Mouse (Mus musculus): Measurements from ENCODE around the gene Rfpl4b.
A peak's percentile ranks its signal among the peaks of the same experiment; 100 is the strongest.
"Not testable (repeated sequence)": the region's sequence is repeated elsewhere in the genome, so short reads cannot be mapped to it uniquely, and the experiment has no call there.

Gene Rfpl4b

DNA sequence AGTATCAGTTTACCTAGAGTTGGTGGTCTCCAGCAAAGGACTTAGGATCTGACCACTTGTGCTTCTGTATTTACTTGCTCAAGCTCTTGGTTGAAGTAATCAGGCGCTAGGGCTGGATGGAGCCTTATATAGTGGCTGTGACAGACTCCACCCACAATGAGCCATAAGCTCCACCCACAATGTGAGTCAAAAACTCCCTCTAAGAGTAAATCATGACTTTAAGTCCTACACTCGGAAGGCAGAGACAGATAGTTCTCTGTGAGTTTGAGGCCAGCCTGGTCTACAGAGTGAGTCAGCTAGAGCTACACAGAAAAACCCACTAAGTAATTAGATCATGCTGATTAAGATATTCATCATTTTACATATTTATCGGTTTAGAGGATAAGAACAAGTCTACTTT is at the start of gene Rfpl4b:
Gene Rfpl4b (minus strand): TSS at position 101 of the 400 bp plus-strand sequence.
- no peak for DNase-seq (ENCODE audit: low spot score in 2 of 2)

DNA sequence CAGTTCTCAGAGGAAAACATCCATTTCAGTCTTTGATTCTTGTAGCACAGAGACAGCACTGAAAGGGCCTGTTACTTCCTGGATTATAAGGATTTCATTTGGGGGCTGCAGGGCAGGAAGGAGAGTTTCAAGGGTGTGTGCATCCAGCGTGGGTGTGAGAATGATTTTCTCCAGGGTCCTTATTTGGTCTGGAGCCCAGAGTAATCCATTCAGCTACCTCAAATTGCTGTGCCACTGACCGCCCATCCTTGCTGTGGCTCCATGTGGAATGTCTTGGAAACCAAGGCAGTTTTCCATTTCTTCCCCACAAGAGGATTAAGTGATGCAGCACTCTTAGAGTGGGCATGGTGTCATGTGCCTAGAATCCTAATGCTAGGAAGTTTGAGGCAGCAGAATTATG is 33.6 kb upstream of the Rfpl4b start:
- DNase-seq (ENCODE audit: low spot score in 2 of 2), result no peak

DNA sequence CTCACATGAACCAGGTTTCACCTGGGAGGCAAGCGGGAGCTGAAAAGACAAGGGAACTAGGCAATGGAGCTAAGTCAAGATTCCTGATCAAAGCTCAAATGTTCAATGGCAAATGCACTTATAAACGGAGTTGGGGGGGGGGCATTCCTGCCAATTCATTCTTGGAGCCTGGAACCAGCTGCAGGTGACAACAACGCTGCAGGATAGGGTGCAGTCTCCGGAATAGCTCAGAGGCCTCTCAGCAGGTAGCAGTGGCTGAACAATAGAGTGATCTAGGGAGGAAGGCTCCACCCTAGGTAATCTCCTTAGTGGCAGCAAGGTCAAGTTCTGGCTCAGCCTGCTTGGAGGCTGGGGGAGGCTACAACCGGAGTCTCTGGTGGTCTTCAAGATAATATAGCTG is 28.4 kb upstream of the Rfpl4b start:
- DNase-seq (ENCODE audit: low spot score in 2 of 2), result not testable (repeated sequence)

DNA sequence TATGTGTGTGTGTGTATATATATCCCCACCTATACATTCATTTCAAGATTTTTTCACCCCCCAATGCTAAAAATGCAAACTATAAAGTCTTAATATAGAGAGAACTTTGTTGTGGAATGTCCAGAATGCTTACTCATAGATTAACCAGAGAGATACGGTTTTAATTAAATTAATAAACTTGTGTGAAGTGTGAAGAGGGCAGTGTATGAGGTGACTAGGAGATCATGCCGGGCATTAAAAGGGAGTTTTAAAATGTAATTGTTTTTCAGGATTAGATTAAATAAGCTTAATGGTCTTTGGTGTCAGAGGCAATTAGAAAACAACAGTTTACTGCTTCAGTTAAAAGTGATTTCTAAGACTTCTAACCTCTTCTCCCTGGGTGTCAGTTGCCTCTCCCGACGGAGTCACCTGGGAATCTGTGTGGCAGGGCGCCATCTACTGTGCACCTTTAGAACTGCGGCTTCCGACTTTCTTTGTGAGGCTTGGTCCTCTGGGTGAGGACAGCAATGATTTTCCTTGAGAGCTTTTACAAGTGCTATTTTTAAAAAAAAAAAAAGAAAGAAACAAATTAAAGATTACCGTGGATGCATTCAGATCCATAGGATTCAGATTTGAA is 27.4 kb upstream of the Rfpl4b start:
- peak; percentile 30 to 83 for DNase-seq (ENCODE audit: low spot score in 2 of 2)

DNA sequence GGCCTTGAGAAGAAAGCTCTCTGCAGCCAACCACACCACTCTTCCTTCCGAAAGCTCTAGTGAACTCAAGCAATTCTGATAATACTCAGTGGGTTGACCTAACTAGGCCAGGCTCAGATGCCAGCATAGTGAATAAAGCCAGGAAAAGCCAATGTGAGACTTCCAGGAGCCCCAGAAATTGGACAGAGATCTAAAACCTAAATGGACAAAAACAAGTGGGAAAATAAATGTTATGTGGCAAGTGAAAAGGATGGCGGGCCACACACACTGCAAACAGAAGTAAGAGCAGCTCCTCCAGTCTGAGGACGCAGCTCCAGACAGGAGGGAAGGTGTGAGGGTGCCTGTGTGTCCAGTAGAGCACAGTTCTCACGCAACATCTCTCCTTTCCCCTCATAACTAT is 26.7 kb upstream of the Rfpl4b start:
- DNase-seq (ENCODE audit: low spot score in 2 of 2), result no peak

DNA sequence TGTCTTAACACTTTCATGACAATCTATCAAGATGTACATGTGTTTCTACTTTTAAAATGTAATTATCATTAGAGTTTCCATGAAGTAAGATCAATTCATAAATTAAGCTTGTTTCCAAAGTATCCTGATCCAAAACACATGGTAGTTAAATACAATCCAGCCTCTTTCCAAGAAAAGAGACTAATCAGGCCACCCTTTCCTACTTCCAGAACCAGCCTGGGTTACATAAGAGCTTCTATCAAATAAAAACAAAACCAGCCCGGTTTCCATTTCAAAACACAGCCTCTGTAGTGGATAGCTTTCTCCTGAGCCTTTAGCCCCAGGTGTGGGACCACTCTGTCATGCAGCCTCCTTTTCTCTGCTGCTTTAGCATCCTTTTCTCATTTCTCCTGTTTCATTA is 2.2 kb upstream of the Rfpl4b start:
- DNase-seq (ENCODE audit: low spot score in 2 of 2), result no peak

DNA sequence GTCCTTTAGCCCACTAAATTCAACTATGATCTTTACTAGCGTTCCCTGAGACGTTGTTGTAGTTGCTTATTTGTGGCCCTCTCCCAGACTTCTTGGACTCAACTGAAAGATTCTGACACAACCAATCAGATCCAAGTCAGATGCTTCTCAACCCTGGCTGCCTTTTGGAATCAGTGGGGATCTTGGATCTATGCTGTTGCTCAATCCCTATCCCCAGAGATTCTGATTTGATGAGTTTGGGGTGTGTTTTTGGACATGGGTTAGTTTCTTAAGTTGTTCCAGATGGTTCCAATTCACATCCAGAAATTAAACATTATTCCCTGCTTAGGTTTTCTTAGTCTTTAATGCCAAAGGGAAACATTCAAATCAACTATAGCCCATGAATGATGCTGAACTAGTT is 15.5 kb downstream of the Rfpl4b start:
- no peak for DNase-seq (ENCODE audit: low spot score in 2 of 2)

DNA sequence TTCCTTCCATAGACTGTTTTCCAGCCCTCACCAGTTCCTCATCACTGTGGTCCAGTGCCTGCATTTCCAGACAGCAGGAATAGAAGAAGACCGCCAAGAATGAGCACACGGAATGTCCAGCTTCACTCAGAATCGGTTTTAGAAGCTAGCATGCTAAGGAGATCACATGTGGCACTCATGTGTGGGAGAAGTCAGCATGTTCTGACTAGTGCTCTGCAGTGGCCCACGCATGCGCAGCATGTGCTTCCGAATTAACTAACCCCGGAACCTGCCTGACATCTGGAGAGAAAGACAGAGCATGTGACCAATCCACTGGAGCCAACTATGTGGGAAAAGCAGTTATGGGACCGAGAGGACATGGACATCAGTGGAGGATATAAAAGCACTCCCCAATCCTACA is 17.5 kb downstream of the Rfpl4b start:
- DNase-seq (ENCODE audit: low spot score in 2 of 2), result no peak

DNA sequence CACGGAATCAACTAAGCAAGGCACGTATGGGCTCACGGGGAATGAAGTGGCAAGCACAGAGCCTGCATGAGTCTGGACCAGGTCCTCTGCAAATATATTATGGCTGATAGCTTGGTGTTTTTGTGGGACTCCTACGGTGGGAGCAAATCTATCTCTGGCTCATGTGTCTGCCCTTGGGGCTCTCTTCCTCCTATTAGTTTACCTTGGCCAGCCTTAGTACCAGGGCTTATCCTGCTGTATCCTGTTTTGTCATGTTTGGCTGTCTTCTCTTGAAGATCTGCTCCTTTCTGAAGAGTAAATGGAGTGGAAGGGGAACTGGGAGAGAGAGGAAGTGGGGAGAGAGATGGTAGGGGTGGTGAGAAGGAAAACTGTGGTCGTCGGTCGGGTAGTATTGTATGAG is 18.3 kb downstream of the Rfpl4b start:
- no peak for DNase-seq (ENCODE audit: low spot score in 2 of 2)

DNA sequence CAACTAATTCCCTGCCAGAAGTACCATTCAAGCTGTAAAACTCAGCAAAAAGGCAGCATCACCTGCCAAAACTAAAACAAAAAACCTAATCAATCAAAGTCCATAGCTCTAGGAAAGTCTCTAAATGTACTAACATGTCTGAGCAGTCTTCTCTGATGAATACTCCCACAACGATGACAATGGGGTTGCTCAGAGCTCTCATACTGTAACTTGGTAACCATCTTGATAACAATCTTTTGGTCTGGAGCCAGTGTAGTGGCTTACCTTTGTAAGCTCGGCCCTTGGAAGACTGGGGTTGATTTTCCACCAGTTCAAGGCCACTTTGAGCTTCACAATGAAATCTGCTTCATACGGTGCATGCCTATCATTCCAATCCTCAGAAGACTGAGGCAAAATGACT is 33.0 kb downstream of the Rfpl4b start:
- DNase-seq (ENCODE audit: low spot score in 2 of 2), result no peak
